In the genomic region with DNA sequence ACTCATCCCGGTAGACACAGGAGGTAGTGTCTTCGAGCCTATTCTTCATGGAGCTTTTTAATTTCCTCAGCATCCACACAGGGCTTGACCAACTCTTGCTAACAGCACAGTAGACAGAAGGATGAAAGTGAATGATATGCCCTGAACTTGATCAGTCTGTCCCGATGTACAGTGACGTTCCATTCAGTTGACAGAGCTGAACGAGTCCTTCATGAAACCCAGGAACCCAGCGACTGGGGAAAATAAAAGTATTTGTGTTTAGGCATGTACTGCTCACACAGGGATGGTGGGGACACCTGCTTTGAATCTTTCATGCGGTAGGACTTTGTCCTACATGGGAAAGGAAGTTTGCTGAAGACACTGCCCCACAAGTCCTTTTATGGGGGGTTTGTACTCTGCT, we compare ENCODE assay signal across 11 mouse cellular contexts.
"Had no signal": no experiment of that assay in that cellular context is flagged by ENCODE, and none has a peak within 500 bp of the region (broad histone marks: within the 10 kb centered on the region; RNA-seq: fewer than 3 reads in every experiment).

No protein-coding gene starts in this region.

- DNase-seq: kidney, adult 18-20 months; kidney, postnatal 14 days; layer of hippocampus, postnatal 36 days; left cerebral cortex, postnatal 4 days; lung, adult 18-20 months; lung, postnatal 4 days had no signal

- H3K36me3 ChIP-seq: limb, embryonic 13.5 days; midbrain, embryonic 10.5 days; neural tube, embryonic 13.5 days; stomach, embryonic 15.5 days had no signal

- H3K9me3 ChIP-seq: neural tube, embryonic 13.5 days; stomach, embryonic 15.5 days had no signal

- H3K4me2 ChIP-seq: limb, embryonic 13.5 days; neural tube, embryonic 13.5 days; stomach, embryonic 15.5 days had no signal

- H3K27me3 ChIP-seq: limb, embryonic 13.5 days; neural tube, embryonic 13.5 days; stomach, embryonic 15.5 days had no signal

- H3K27ac ChIP-seq: limb, embryonic 13.5 days; liver, embryonic 14.5 days; midbrain, embryonic 10.5 days; neural tube, embryonic 13.5 days; stomach, embryonic 15.5 days had no signal

- H3K9ac ChIP-seq: limb, embryonic 13.5 days; liver, embryonic 14.5 days; neural tube, embryonic 13.5 days; stomach, embryonic 15.5 days had no signal

- H3K4me1 ChIP-seq: neural tube, embryonic 13.5 days had no signal

- H3K4me3 ChIP-seq: limb, embryonic 13.5 days; midbrain, embryonic 10.5 days; neural tube, embryonic 13.5 days; stomach, embryonic 15.5 days had no signal
